Mouse (Mus musculus): ENCODE results near the gene Eif3g.

- TF ChIP-seq CTCF (IDR thresholded peaks at IDR 0.05; ENCODE audit: low read depth): no peak
- TF ChIP-seq EP300 (optimal IDR thresholded peaks at IDR 0.05): no peak
These were observed 29.9 kb downstream of the Eif3g start, which contains the start of gene A230050P20Rik for GRCm38 (mm10) chr9:20868448-20869001.

Measured in stomach, postnatal 0 days (tissue).